Mouse (Mus musculus) thymus, postnatal 4 days (tissue): Measurements from ENCODE around the gene Olfr33.

Experiments
- DNase-seq: peaks from one replicate; pipeline ENCODE4 v3.0.0; 2021

The Olfr33 gene

DNA sequence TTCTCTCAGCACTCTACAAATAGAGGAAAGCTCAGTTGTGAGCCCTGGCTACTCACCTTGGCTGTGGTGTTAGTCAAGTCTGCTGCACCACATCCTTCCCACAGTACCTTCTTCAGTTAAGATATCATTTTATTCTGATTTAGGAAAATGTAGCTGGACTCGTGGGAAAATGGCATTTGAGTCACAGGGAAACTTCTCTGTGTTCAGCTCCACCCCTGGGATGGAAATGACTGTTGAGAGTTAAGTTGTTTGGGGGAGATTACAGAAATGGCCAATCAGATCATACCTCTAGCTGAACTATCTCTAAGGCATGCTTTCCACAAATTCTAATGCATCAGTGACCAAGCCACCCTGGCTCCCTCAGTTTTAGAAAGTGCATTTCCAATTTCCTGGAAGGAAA lies at the start of gene Olfr33:
Gene Olfr33, minus strand, starts transcription at position 101 of the 400 bp plus-strand sequence.
- no peak for DNase-seq

GRCm38 (mm10) chr7:102759266-102759665 lies 40.4 kb upstream of the Olfr33 start, which contains the start of the genes Olfr560 and Olfr78:
TSS of gene Olfr560 (minus strand) at chr7:102759366.
TSS of gene Olfr78 (minus strand) at chr7:102759471.
- no peak for DNase-seq

- peak; percentile 24 for DNase-seq
Observed at GRCm38 (mm10) chr7:102752086-102752485, 33.2 kb upstream of the Olfr33 start.

- DNase-seq, result no peak
Observed at GRCm38 (mm10) chr7:102737705-102738104, 18.8 kb upstream of the Olfr33 start.

- no peak for DNase-seq
Observed at GRCm38 (mm10) chr7:102733793-102734192, 14.9 kb upstream of the Olfr33 start.

DNA sequence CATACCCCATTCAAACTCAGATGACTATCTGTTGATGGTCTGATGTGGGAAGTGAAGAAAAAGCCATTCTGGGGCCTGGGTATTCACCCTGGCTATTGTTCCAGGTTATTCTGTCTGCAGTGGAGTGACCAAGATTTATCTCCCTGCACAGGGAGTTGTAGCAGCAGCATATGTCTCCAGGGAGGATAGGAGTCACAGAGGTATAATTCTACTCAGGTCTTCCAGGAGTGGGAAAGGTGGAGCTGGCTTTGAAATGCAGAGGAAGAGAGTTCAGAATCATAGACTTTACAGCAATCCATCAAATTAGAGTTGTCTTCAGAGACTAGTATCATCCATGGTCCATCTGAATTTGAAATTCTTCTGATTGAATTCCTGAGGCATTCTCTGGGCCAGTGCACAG lies 8.5 kb upstream of the Olfr33 start, which contains the start of gene Olfr559:
Gene Olfr559, minus strand, starts transcription at position 101 of the 400 bp plus-strand sequence.
- DNase-seq, result no peak

DNA sequence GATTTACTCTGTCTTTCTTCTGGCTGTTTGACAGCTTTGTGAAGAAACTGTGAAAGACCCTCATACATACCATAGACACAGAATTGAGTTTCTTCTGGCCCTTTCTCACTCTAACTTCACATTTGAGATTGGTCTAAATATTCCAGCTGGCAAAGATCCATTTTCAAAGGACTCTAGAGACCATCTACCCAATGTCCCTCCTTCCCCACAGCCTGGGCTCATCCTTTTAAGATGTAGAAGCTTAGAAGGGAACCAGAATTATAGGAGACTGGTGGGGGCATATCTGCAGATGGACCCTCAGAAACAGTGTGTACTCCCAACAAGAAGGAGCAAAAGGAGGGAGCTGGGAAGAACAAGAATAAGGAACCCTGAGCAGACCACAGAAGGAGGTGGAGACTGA lies 17.0 kb downstream of the Olfr33 start, which contains the start of gene Olfr558:
Gene Olfr558, plus strand, starts transcription at position 301 of the 400 bp plus-strand sequence.
- DNase-seq, result no peak

GRCm38 (mm10) chr7:102698461-102698860 lies 20.4 kb downstream of the Olfr33 start:
- no peak for DNase-seq

- peak; percentile 62 for DNase-seq
Observed at GRCm38 (mm10) chr7:102695358-102696125, 23.3 kb downstream of the Olfr33 start, which contains the start of gene Olfr557. TSS of gene Olfr557 (plus strand) at chr7:102695910.

DNA sequence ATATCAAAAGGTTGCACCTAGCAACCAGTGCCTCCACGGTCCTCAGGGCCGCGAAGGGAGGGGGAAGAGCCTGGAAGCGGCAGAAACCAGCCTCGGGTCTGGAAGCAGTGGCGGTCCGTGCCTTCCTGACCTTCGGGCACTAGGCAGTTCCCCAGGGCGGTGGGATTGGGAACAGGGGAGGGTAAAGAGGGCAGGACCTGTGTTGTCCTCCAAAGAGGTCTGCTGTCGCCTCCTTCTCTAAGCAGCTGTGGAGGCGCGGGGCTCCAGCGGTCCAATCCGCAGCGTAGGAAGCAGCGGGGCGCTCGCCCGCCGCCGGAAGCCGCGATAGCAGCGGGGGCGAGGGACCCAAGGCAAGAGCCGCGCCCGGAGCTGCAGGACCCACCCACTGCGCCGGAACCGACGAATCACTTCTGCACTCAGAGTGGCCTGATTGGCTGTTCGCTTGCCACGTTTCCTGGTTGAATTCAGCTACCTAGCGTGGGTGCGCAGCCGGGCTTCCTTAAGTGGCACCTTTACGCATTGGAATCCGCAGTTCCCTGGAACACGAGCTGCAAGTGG lies 31.8 kb downstream of the Olfr33 start, which contains the start of gene Trim68:
Gene Trim68, minus strand, starts transcription at position 384 of the 558 bp plus-strand sequence.
- peak; percentile 95 for DNase-seq

DNA sequence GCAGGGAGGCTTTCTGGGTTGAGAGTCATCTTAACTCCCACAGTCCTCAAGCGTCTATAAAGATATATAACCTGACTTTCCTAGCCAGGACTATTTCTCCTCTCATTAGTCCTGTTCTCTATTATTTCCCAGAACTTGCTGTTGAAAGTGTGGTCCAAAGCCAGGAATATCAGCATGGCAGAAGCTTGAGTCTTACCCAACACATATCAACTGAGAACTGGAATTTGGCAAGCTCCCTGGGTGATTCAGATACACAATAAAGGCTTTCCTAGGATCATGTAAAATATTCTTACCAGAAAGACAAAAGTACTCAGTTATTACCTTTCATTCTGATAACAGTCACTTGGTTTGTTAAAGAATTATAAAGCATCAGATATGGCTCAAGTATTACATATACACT lies 37.0 kb downstream of the Olfr33 start:
- DNase-seq, result no peak

GRCm38 (mm10) chr7:102676225-102676624 lies 42.6 kb downstream of the Olfr33 start:
- no peak for DNase-seq

GRCm38 (mm10) chr7:102665378-102665777 lies 53.5 kb downstream of the Olfr33 start:
- peak; percentile 11 for DNase-seq

GRCm38 (mm10) chr7:102664599-102664998 lies 54.3 kb downstream of the Olfr33 start, which contains the start of gene Olfr556:
TSS of gene Olfr556 (plus strand) at chr7:102664899.
- no peak for DNase-seq
